Mouse (Mus musculus): ENCODE measurements around the gene Sprr2a1. TPM values are rescaled to one million over a fixed set of nuclear protein-coding genes. Genes with fewer than 3 reads are reported as not detected.
"Not testable (repeated sequence)": the region's sequence is repeated elsewhere in the genome, so short reads cannot be mapped to it uniquely, and the experiment has no call there.

Sprr2a1 gene
- total RNA-seq, 1 experiment from 2014 or later = not detected

DNA sequence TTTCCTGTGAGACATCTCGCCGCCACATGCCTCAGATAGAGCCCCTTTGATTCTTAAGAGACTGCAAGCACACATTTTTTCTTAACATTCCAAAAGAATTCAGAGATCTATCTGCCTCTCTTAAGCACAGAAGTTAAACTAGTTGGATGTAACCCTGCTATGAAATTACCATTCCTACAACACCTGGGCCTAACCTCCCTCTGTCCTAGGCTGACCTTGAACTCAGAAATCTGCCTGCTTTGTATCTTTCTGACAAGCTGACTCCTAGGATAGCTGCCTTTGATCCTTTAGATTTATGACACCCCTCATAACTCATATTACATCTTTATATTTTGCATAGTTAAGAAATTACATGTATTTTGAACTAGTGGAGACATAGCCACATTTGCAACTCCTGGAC, 47.9 kb downstream of the Sprr2a1 start:
- not testable (repeated sequence) for ATAC-seq (replicated peaks; ENCODE audit: insufficient number of reproducible peaks, low FRiP score, low TSS enrichment, poor library complexity, severe bottlenecking)

Other genes with a start within 250 kb of the Sprr2a1 start
- gene Pglyrp3, start 201.2 kb upstream of the Sprr2a1 start, total RNA-seq (2017) = not detected in 3 replicates
- gene Lor, start 132.7 kb upstream of the Sprr2a1 start, total RNA-seq (2017) = not detected in 3 replicates
- not detected in 3 replicates for gene Prr9, start 91.9 kb upstream of the Sprr2a1 start, total RNA-seq (2017)
- not detected in 3 replicates for gene Lelp1, start 73.1 kb upstream of the Sprr2a1 start, total RNA-seq (2017)
- not detected in 3 replicates for gene Sprr2a2, start 121 bp downstream of the Sprr2a1 start, total RNA-seq (2017)
- gene Sprr2a3, start 69.6 kb downstream of the Sprr2a1 start, total RNA-seq (2017) = not detected in 3 replicates
- not detected in 3 replicates for gene Sprr2b, start 100.8 kb downstream of the Sprr2a1 start, total RNA-seq (2017)
- gene Sprr2d, start 123.3 kb downstream of the Sprr2a1 start, total RNA-seq (2017) = not detected in 3 replicates
- not detected in 3 replicates for gene Sprr2e, start 136.3 kb downstream of the Sprr2a1 start, total RNA-seq (2017)
- gene Sprr2f, start 149.4 kb downstream of the Sprr2a1 start, total RNA-seq (2017) = not detected in 3 replicates
- gene Sprr2h, start 169.9 kb downstream of the Sprr2a1 start, total RNA-seq (2017) = not detected in 3 replicates
- gene Sprr2i, start 192.2 kb downstream of the Sprr2a1 start, total RNA-seq (2017) = not detected in 3 replicates
- not detected in 3 replicates for gene Sprr2j-ps, start 202.3 kb downstream of the Sprr2a1 start, total RNA-seq (2017)
- gene Gm9774, start 213.6 kb downstream of the Sprr2a1 start, total RNA-seq (2017) = 1.3 to 3.4 TPM (median 2.5 TPM) in 3 replicates
- not detected in 3 replicates for gene Sprr2k, start 216.8 kb downstream of the Sprr2a1 start, total RNA-seq (2017)
- not detected in 3 replicates for gene Sprr1b, start 223.0 kb downstream of the Sprr2a1 start, total RNA-seq (2017)
- not detected in 3 replicates for gene Sprr3, start 242.9 kb downstream of the Sprr2a1 start, total RNA-seq (2017)

Measured in monocyte, adult 5-6 weeks (primary cell).